In the genomic region with DNA sequence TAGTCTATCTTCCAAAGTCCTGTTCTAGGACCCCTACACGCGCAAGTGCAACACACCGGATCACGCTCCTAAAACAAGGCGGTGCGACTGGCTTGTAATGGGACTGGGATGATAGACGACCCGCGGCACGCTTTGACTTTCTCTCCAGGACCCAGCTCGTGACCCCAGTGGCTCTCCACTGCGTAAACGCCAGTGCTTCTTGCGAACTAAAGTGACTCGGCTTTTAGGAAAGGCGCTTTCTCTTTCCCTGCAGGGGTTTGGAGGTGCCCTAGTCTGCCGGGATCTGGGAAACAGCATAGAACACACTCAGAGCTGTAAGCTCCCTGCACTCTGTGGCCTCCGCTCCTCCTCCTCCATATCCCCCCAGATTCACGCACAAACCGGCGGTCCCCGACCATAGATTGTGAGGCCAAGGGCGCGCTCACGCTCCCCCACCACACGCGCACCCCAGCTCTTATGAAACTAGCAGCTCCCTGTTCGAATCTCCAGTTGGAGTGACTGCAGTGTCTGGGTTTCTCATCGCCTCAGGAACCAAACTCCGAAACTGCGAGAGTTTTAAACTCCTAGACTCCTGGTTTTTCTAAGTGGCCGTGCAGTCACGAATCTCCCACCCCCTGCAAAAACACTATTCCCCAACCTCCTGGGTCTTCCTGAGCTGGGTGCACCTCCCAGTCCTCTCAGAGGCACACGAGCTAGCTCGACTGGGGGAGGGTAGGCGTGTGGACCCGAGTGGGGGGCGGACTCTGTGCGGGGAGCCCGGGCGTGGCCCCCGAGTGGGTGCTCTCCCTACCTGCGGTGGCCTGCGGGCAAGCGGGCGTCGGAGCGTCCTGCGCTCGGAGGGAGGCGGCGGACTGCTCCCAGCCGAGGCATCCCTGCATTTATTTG, we compare ENCODE assay signal across 10 mouse cellular contexts. TPM values are rescaled to one million over a fixed set of nuclear protein-coding genes. Genes with fewer than 3 reads are reported as not detected.
DNase-seq lines count a peak whose midpoint lies in the region; ATAC-seq and TF ChIP-seq lines count a peak whose summit lies in the region.
"Had no signal": no experiment of that assay in that cellular context is flagged by ENCODE, and none has a peak within 500 bp of the region (broad histone marks: within the 10 kb centered on the region; RNA-seq: fewer than 3 reads in every experiment).

No protein-coding gene starts in this region.

- WGBS in forebrain, embryonic 13.5 days = under 1% methylated on average over 53 of the region's 53 CpGs
- WGBS in forebrain, postnatal 0 days = under 1% methylated on average over 53 of the region's 53 CpGs
- under 1% methylated on average over 53 of the region's 53 CpGs for WGBS in limb, embryonic 13.5 days
- WGBS in midbrain, embryonic 12.5 days = 1% methylated on average over 53 of the region's 53 CpGs

- H3K9ac ChIP-seq in forebrain, embryonic 13.5 days = no peak overlapping the region
- no peak overlapping the region for H3K9ac ChIP-seq in forebrain, postnatal 0 days
- no peak overlapping the region for H3K9ac ChIP-seq in limb, embryonic 13.5 days
- H3K9ac ChIP-seq in midbrain, embryonic 12.5 days (replicated peaks) = peak overlapping the region; percentile 35
- H3K9ac ChIP-seq: embryonic facial prominence, embryonic 13.5 days had no signal

- intact Hi-C loops in left cerebral cortex, postnatal 14 days (cut with DNase I) = loop anchor here (5.0 to 10.0 kb wide), 4 partner anchors 677 to 1202 kb away; a partner anchor contains a TSS

- no peaks in the 10 kb centered on the region for H3K36me3 ChIP-seq in forebrain, embryonic 13.5 days (ENCODE audit: poor library complexity, severe bottlenecking)
- no peaks in the 10 kb centered on the region for H3K36me3 ChIP-seq in forebrain, postnatal 0 days (ENCODE audit: insufficient read depth)
- no peaks in the 10 kb centered on the region for H3K36me3 ChIP-seq in limb, embryonic 13.5 days
- H3K36me3 ChIP-seq in midbrain, embryonic 12.5 days = no peaks in the 10 kb centered on the region
- H3K36me3 ChIP-seq: embryonic facial prominence, embryonic 13.5 days had no signal

- TF ChIP-seq CTCF in forebrain, postnatal 0 days (IDR thresholded peaks at IDR 0.05; ENCODE audit: low read depth) = no peak

- H3K9me3 ChIP-seq in forebrain, embryonic 13.5 days (replicated peaks) = no peaks in the 10 kb centered on the region
- no peaks in the 10 kb centered on the region for H3K9me3 ChIP-seq in forebrain, postnatal 0 days (ENCODE audit: low read length)
- no peaks in the 10 kb centered on the region for H3K9me3 ChIP-seq in limb, embryonic 13.5 days
- no peaks in the 10 kb centered on the region for H3K9me3 ChIP-seq in midbrain, embryonic 12.5 days
- H3K9me3 ChIP-seq: embryonic facial prominence, embryonic 13.5 days had no signal

- H3K27me3 ChIP-seq in forebrain, embryonic 13.5 days = peaks cover 100% of the 10 kb centered on the region
- peaks cover 98% of the 10 kb centered on the region for H3K27me3 ChIP-seq in forebrain, postnatal 0 days (ENCODE audit: insufficient read depth, low read length)
- peaks cover 100% of the 10 kb centered on the region for H3K27me3 ChIP-seq in limb, embryonic 13.5 days
- H3K27me3 ChIP-seq in midbrain, embryonic 12.5 days = peaks cover 98% of the 10 kb centered on the region

- peak overlapping the region; percentile 6; the same call in 1 of the 2 replicates for H3K4me3 ChIP-seq in forebrain, embryonic 13.5 days
- no peak overlapping the region for H3K4me3 ChIP-seq in forebrain, postnatal 0 days (ENCODE audit: low read depth, low read length)
- H3K4me3 ChIP-seq in limb, embryonic 13.5 days = 0 out of 2 replicates have a peak overlapping the region, but pooled peaks have one; percentile 7
- peak overlapping the region; percentile 30 for H3K4me3 ChIP-seq in midbrain, embryonic 12.5 days
- H3K4me3 ChIP-seq: embryonic facial prominence, embryonic 13.5 days had no signal

- H3K27ac ChIP-seq in forebrain, embryonic 13.5 days = no peak overlapping the region
- no peak overlapping the region for H3K27ac ChIP-seq in forebrain, postnatal 0 days (ENCODE audit: low read depth, low read length)
- H3K27ac ChIP-seq in limb, embryonic 13.5 days = no peak overlapping the region
- H3K27ac ChIP-seq in midbrain, embryonic 12.5 days (replicated peaks) = peak overlapping the region; percentile 75
- H3K27ac ChIP-seq: embryonic facial prominence, embryonic 13.5 days had no signal

- H3K4me2 ChIP-seq in forebrain, embryonic 13.5 days = no peak overlapping the region
- H3K4me2 ChIP-seq in forebrain, postnatal 0 days (ENCODE audit: low read depth) = no peak overlapping the region
- H3K4me2 ChIP-seq in limb, embryonic 13.5 days (replicated peaks) = no peak overlapping the region
- H3K4me2 ChIP-seq in midbrain, embryonic 12.5 days (replicated peaks) = peak overlapping the region; percentile 27
- H3K4me2 ChIP-seq: embryonic facial prominence, embryonic 13.5 days had no signal

- no peak for ATAC-seq in forebrain, embryonic 13.5 days
- no peak; the same call in 1 of the 2 replicates for ATAC-seq in forebrain, postnatal 0 days
- 0 out of 2 replicates have a peak, but pooled peaks have one; percentile 5 for ATAC-seq in common myeloid progenitor, adult 5-6 weeks (replicated peaks; ENCODE audit: low read depth, poor library complexity, severe bottlenecking)
- no peak for ATAC-seq in limb, embryonic 13.5 days (ENCODE audit: low FRiP score, low read depth)
- no peak; the same call in 1 of the 2 replicates for ATAC-seq in midbrain, embryonic 12.5 days (ENCODE audit: low FRiP score, low read depth)
- no peak for ATAC-seq in megakaryocyte-erythroid progenitor cell, adult 5-6 weeks (replicated peaks; ENCODE audit: low FRiP score, low TSS enrichment, poor library complexity, severe bottlenecking)

- 0 out of 2 replicates have a peak, but pooled peaks cover 8% of the 10 kb centered on the region for H3K4me1 ChIP-seq in forebrain, embryonic 13.5 days
- no peaks in the 10 kb centered on the region for H3K4me1 ChIP-seq in forebrain, postnatal 0 days (ENCODE audit: insufficient read depth)
- peaks cover 5% of the 10 kb centered on the region; the same call in 1 of the 2 replicates for H3K4me1 ChIP-seq in limb, embryonic 13.5 days
- peaks cover 4% of the 10 kb centered on the region; the same call in 1 of the 2 replicates for H3K4me1 ChIP-seq in midbrain, embryonic 12.5 days

- DNase-seq in forebrain, postnatal 0 days = no peak
- no peak for DNase-seq in left cerebral cortex, postnatal 14 days (ENCODE audit: low spot score in 2 of 2)
- no peak for DNase-seq in urinary bladder, postnatal 10 days (ENCODE audit: low spot score)
- DNase-seq: adrenal gland, postnatal 36 days had no signal

RNA-seq across cellular contexts. Expression of a gene that starts 7.2 kb away (rescaled TPM):
- 0.13 and 0.19 TPM in 2 replicates for polyA plus RNA-seq in forebrain, embryonic 13.5 days (2015; fragmentation: Nextera tagmentation; extraction: Ambion mirVana)
- 0.48 and 0.85 TPM in 2 replicates for total RNA-seq in forebrain, postnatal 0 days (2014; rRNA removed)
- 0.26 and 0.30 TPM in 2 replicates for polyA plus RNA-seq in forebrain, postnatal 0 days (2015; fragmentation: Nextera tagmentation; extraction: Ambion mirVana)
- not detected in 2 replicates for total RNA-seq in common myeloid progenitor, adult 5-6 weeks (2017)
- polyA plus RNA-seq in limb, embryonic 13.5 days (2015; fragmentation: Nextera tagmentation; extraction: Ambion mirVana) = 0.06 TPM in 1 of 2 replicates, not detected in the other
- 6.7 and 14.0 TPM in 2 replicates for polyA plus RNA-seq in midbrain, embryonic 12.5 days (2016; fragmentation: Nextera tagmentation; extraction: Ambion mirVana)
- not detected in 2 replicates for total RNA-seq in megakaryocyte-erythroid progenitor cell, adult 5-6 weeks (2014; fragmentation: Nextera tagmentation)
- total RNA-seq in megakaryocyte-erythroid progenitor cell, adult 5-6 weeks (2017) = not detected in 2 replicates
- total RNA-seq in left cerebral cortex, postnatal 14 days (2021) = not detected
- total RNA-seq: adrenal gland, postnatal 36 days had no signal
